Mouse (Mus musculus) retina, postnatal 7 days (tissue): ENCODE measurements around the gene Tmem50b.
"Not testable (repeated sequence)": the region's sequence is repeated elsewhere in the genome, so short reads cannot be mapped to it uniquely, and the experiment has no call there.

Experiments used
- DNase-seq: peaks from one replicate; pipeline ENCODE4 v3.0.0-alpha.2; 2012; ENCODE audit warnings: low read depth, low spot score

Gene Tmem50b

GRCm38 (mm10) chr16:91597672-91598010, at the start of gene Tmem50b:
Tmem50b (minus strand) TSS chr16:91597800.
- DNase-seq = peak; percentile 95

GRCm38 (mm10) chr16:91646681-91647419, 49.2 kb upstream of the Tmem50b start, which contains the start of gene Gart:
Gart (minus strand) TSS chr16:91646952.
- peak; percentile 74 for DNase-seq

- DNase-seq = no peak
Measured at GRCm38 (mm10) chr16:91645995-91646602, 48.5 kb upstream of the Tmem50b start.

GRCm38 (mm10) chr16:91645420-91645819, 47.8 kb upstream of the Tmem50b start:
- not testable (repeated sequence) for DNase-seq

- DNase-seq = no peak
Measured at GRCm38 (mm10) chr16:91644901-91645300, 47.3 kb upstream of the Tmem50b start.

- DNase-seq = no peak
Measured at GRCm38 (mm10) chr16:91640171-91640570, 42.6 kb upstream of the Tmem50b start.

- DNase-seq = no peak
Measured at GRCm38 (mm10) chr16:91639636-91640035, 42.0 kb upstream of the Tmem50b start.

- DNase-seq = no peak
Measured at GRCm38 (mm10) chr16:91639161-91639560, 41.6 kb upstream of the Tmem50b start.

- DNase-seq = no peak
Measured at GRCm38 (mm10) chr16:91633641-91634040, 36.0 kb upstream of the Tmem50b start.

- no peak for DNase-seq
Measured at GRCm38 (mm10) chr16:91632940-91633339, 35.3 kb upstream of the Tmem50b start.

GRCm38 (mm10) chr16:91632439-91632838, 34.8 kb upstream of the Tmem50b start:
- no peak for DNase-seq

GRCm38 (mm10) chr16:91630584-91630983, 33.0 kb upstream of the Tmem50b start:
- DNase-seq = no peak

- no peak for DNase-seq
Measured at GRCm38 (mm10) chr16:91629749-91630148, 32.1 kb upstream of the Tmem50b start.

GRCm38 (mm10) chr16:91628673-91629072, 31.1 kb upstream of the Tmem50b start:
- DNase-seq = no peak

- DNase-seq = no peak
Measured at GRCm38 (mm10) chr16:91627831-91628230, 30.2 kb upstream of the Tmem50b start.

GRCm38 (mm10) chr16:91623074-91623473, 25.5 kb upstream of the Tmem50b start:
- no peak for DNase-seq

- DNase-seq = no peak
Measured at GRCm38 (mm10) chr16:91620991-91621390, 23.4 kb upstream of the Tmem50b start.

GRCm38 (mm10) chr16:91620185-91620584, 22.6 kb upstream of the Tmem50b start:
- no peak for DNase-seq

GRCm38 (mm10) chr16:91618511-91619501, 21.2 kb upstream of the Tmem50b start, which contains the start of gene Dnajc28:
Dnajc28 (minus strand) TSS chr16:91619026.
- DNase-seq = peak; percentile 62

- no peak for DNase-seq
Measured at GRCm38 (mm10) chr16:91614552-91614951, 17.0 kb upstream of the Tmem50b start.

GRCm38 (mm10) chr16:91612525-91612924, 14.9 kb upstream of the Tmem50b start:
- no peak for DNase-seq

- no peak for DNase-seq
Measured at GRCm38 (mm10) chr16:91611248-91611647, 13.6 kb upstream of the Tmem50b start.
